Mouse (Mus musculus) layer of hippocampus, adult 9-11 months (tissue): ENCODE data around the gene Mcfd2.
A peak's percentile ranks its signal among the peaks of the same experiment; 100 is the strongest.

Experiments
- DNase-seq: peaks from one replicate; pipeline ENCODE4 v3.0.0; 2022

The Mcfd2 gene

DNA sequence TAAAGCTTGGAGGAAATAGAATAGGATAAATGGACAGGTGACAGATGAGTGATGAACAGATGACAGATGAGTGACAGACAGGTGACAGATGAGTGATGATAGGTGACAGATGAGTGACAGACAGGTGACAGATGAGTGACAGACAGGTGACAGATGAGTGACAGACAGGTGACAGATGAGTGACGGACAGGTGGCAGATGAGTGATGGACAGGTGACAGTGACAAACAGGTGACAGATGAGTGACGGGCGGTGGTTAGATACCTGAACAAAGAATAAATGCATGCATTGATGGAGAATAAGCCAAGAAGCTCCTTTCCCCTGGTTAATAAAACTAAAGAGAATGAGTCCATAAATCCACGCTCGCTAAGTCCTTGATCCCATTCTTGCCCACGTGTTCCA lies 30.7 kb downstream of the Mcfd2 start:
- DNase-seq: no peak

DNA sequence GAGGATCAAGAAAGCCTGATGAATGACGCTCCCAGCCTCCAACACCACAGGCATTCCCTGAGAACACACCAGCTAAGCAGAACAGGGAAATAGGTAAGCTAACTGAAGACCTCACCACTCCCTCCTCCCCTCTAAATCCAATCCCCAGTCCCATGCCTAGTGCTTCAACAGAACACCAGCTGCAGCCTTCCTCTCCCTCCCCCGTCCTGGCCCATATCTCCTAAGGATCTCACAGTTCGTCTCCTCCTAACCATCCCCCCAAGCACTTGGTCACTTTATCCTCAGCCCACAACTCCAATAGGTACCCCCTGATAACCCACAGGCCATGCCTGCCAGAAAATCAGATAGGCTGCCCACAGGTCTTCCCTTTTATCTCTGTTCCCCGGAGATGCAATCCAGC lies 37.9 kb downstream of the Mcfd2 start:
- DNase-seq: no peak

DNA sequence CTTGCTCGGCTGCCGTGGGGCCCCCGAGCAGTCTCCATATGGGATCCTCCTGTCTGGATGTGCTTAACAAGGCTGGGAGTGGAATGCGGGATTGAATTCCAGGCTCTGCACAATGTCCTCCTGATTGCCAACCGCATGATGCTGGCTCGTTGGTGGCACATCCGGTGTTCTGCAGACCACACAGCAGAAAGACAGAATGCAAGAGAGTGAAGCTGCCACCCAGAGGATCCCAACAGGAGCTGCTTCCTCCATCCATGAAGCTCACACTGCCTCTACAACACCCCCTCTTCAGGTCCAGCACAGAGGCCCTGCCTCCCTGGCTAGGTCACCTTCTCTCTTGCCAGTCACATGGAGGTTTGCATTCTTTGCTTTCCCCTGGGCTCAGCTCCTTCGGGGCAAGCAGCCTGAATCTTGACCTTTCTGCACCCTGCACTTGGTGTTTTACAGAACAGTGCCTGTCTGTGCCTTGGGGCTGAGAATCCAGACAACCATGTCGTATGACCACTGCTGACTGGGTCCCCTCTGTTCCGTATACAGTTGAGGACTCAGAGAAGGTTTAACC lies 39.6 kb downstream of the Mcfd2 start:
- peak; percentile 55 for DNase-seq

DNA sequence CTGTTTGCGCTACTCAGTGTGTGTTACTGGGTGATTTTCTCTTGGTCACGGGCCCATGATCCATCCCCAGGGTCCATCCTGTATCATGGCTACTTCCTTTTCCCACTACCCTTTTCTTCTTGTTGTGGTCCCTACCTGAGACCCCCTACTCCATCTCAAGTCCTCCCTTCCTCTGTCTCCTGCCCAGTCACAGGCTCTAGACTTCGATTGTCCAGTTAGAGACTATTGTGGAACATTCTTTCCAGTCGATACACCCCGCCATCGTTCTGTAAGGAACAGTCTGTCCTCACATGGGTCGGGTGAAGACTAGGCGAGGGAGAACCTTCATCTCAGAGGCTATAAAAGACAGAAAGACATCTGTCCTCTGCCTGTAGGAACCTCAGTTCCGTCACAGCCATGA lies 40.4 kb downstream of the Mcfd2 start:
- no peak for DNase-seq

DNA sequence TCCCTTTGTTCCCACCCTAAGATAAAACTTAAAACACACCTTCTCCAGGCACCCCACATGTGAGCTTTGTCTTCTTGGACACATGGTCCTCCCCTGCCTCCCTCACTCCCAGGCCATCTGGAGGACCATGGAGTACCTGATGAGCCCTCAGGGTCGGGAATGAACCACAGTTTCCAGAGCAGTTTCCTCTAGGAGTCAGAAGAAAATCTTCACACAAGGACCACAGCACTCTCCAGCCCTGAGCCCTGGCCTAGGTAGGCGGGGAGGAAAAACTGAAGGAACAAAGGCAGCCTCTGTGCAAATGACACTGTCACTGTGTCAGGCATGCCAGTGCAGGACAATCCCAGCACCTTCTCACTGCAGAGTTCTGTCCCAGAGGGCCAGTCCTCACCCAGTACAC lies 41.3 kb downstream of the Mcfd2 start:
- DNase-seq: no peak

DNA sequence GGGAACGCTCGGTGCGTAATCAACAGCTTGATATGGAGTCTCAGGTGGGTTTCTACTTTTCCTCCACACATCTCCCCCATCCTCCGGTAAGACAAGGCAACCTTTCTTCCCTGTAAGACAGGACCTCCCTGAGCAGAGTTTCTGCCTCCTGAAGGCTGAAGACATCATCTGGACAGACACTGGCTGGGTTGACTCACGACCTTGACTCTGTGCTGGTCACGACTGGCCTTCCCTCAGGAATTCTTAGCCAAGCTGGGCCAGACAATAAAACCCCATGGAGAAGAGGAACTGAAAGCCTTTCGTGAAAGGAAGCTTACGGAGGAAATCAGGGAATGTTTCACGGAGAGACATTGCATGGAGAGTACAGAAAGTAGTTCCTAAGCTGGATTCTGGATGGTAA lies 46.3 kb downstream of the Mcfd2 start:
- DNase-seq: no peak

DNA sequence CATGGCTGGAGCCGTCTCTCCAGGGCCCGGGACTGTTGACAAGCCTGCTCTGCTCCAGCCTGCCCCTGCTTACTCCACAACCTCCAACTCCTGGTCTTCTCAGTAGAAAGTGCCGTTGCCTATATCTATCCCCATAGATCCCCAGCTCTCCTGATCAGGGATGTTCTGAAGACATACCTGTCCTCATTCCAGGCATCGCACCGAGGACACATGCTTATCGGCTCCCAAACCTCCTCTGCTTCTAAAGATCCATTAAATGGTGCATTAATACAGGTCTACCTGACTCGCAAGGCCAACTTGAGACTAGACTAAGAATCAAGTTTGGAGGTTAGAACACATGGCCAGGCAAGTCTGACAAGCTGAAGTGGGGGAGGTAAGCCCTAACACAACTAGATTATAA lies 51.2 kb downstream of the Mcfd2 start:
- no peak for DNase-seq

DNA sequence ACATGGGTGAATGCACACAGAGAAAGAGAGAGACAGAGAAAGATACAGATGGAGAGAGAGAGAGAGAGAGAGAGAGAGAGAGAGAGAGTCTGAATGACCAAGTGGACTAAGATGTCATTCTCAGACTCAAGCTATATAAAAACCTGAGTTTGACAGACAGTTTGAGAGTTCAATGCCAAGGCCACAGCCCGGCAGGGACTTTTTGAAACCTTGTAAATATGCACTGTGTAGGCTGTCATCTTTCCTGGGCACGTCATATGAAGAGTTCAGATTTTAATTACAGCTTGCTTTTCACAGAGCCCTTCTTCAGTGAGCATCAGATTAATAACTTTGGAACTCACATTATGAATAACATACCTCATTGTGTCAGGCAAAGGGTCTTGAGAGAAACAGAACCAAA lies 55.2 kb downstream of the Mcfd2 start:
- no peak for DNase-seq

DNA sequence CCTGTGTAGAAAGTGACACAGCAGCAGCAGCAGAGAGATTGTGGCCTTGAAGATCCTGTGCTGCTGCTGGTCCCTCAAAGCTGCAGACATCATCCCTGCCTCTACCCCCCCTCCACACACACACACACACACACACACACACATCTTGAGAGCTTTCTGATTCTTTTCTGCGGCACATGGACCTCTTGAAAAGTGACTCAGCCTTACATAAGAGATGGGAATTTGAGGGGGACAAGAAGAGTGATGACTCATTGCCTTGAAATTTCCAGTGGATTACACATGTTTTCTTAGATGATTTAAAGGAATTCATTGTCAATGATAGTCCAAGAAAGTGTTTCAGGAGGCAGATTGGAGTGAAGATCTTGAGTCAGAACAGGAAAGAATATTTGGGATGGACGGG lies 58.9 kb downstream of the Mcfd2 start:
- DNase-seq: no peak
